Mouse (Mus musculus): ENCODE results near the gene Trmt10b.

DNA sequence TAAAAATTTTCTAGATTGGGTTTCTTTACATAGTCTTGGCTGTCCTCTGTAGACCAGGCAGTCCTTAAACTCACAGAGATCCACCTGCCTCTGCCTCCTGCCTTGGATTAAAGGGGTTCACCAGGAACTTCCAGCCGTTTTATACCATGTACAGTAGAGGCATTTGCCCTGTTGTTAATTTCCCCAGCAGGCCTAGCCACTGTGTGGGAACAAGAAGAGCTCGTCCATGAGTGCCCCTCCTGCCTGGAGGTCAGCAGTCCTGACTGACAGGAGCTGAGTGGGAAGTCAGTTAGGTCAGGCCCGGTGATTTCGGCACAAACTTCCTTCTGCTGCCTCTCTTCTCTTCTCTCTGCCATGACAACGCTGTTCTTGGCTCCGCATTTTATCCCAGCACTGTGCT lies 11.7 kb downstream of the Trmt10b start:
- TF ChIP-seq CTCF (IDR thresholded peaks at IDR 0.05; ENCODE audit: borderline replicate concordance, insufficient read depth, low read length) = no peak
- no peak for TF ChIP-seq POLR2A (IDR thresholded peaks at IDR 0.05; ENCODE audit: low read depth, low read length)
